Mouse (Mus musculus): Measurements from ENCODE around the gene Patl2.
"Not testable (repeated sequence)": the region's sequence is repeated elsewhere in the genome, so short reads cannot be mapped to it uniquely, and the experiment has no call there.

Patl2 gene

GRCm38 (mm10) chr2:122186106-122186505 lies at the start of gene Patl2, which contains the start of gene Terb2:
Patl2 (minus strand) TSS chr2:122186189.
Terb2 (plus strand) TSS chr2:122186272.
- DNase-seq, result no peak

- peak in 1 of 2 experiments; percentile 27 for DNase-seq
Measured at GRCm38 (mm10) chr2:122235425-122235824, 49.4 kb upstream of the Patl2 start.

- DNase-seq, result peak; percentile 86 to 93
Measured at GRCm38 (mm10) chr2:122234611-122235288, 48.8 kb upstream of the Patl2 start, which contains the start of gene Sord. Sord (plus strand) TSS chr2:122234749.

GRCm38 (mm10) chr2:122233759-122234557 lies 48.0 kb upstream of the Patl2 start:
- DNase-seq, result peak; percentile 42 to 62

GRCm38 (mm10) chr2:122233341-122233740 lies 47.4 kb upstream of the Patl2 start:
- no peak for DNase-seq

GRCm38 (mm10) chr2:122231616-122232015 lies 45.6 kb upstream of the Patl2 start:
- no peak for DNase-seq

- no peak for DNase-seq
Measured at GRCm38 (mm10) chr2:122230395-122230794, 44.4 kb upstream of the Patl2 start.

GRCm38 (mm10) chr2:122223654-122224053 lies 37.7 kb upstream of the Patl2 start:
- no peak for DNase-seq

- DNase-seq, result no peak
Measured at GRCm38 (mm10) chr2:122222272-122222671, 36.3 kb upstream of the Patl2 start.

- DNase-seq, result no peak
Measured at GRCm38 (mm10) chr2:122221798-122222197, 35.8 kb upstream of the Patl2 start.

- DNase-seq, result no peak
Measured at GRCm38 (mm10) chr2:122221378-122221777, 35.4 kb upstream of the Patl2 start.

- DNase-seq, result no peak
Measured at GRCm38 (mm10) chr2:122218234-122218633, 32.2 kb upstream of the Patl2 start.

GRCm38 (mm10) chr2:122217075-122217474 lies 31.1 kb upstream of the Patl2 start:
- not testable (repeated sequence) for DNase-seq

GRCm38 (mm10) chr2:122210534-122211228 lies 24.7 kb upstream of the Patl2 start:
- peak in 1 of 2 experiments; percentile 7 for DNase-seq

GRCm38 (mm10) chr2:122206440-122207107 lies 20.6 kb upstream of the Patl2 start:
- DNase-seq, result no peak

GRCm38 (mm10) chr2:122201501-122201900 lies 15.5 kb upstream of the Patl2 start:
- no peak for DNase-seq

GRCm38 (mm10) chr2:122194509-122194929 lies 8.5 kb upstream of the Patl2 start:
- no peak for DNase-seq

GRCm38 (mm10) chr2:122191849-122192248 lies 5.9 kb upstream of the Patl2 start:
- no peak for DNase-seq

- DNase-seq, result no peak
Measured at GRCm38 (mm10) chr2:122186751-122187150, 762 bp upstream of the Patl2 start.

- DNase-seq, result no peak
Measured at GRCm38 (mm10) chr2:122185086-122185485, 903 bp downstream of the Patl2 start.

GRCm38 (mm10) chr2:122180051-122180822 lies 5.8 kb downstream of the Patl2 start:
- DNase-seq, result no peak

- DNase-seq, result no peak
Measured at GRCm38 (mm10) chr2:122172188-122172587, 13.8 kb downstream of the Patl2 start.

Data from kidney, postnatal 4 days (tissue).